Mouse (Mus musculus) CH12.LX (cell line): ENCODE measurements around the gene Grin2a. TPM values are rescaled to one million over a fixed set of nuclear protein-coding genes. Genes with fewer than 3 reads are reported as not detected.

Experiments used
- DNase-seq: peaks from one replicate; pipeline ENCODE4 v3.0.0-alpha.2; 2013; ENCODE audit errors: extremely low read depth
- H3K27ac ChIP-seq: 2 replicates; pipeline ENCODE4 v1.5.1; 2012; ENCODE audit warnings: low read depth, mild to moderate bottlenecking, control low read depth, moderate library complexity; ENCODE audit not compliant: insufficient read depth
- H3K27me3 ChIP-seq: replicated peaks from 2 replicates; pipeline ENCODE3; 2012; ENCODE audit warnings: inconsistent platforms
- H3K36me3 ChIP-seq, 2 experiments: replicated peaks in 1 of 2; 2 replicates each; pipeline versions ENCODE3 to v1.6.1; 2012; ENCODE audit warnings: inconsistent platforms in 1 of 2, low read length in 1 of 2, mild to moderate bottlenecking in 1 of 2, mixed read lengths in 1 of 2, moderate library complexity in 1 of 2; ENCODE audit not compliant: control insufficient read depth in 1 of 2, insufficient read depth in 1 of 2
- H3K4me1 ChIP-seq, 2 experiments: 2 replicates each; pipeline ENCODE4 v1.6.1; 2012; ENCODE audit warnings: inconsistent platforms in 1 of 2, moderate library complexity in 1 of 2; ENCODE audit not compliant: insufficient read depth in 2 of 2, control insufficient read depth in 1 of 2
- H3K4me2 ChIP-seq: 2 replicates; pipeline ENCODE4 v1.6.1; 2012; ENCODE audit warnings: low read depth, mild to moderate bottlenecking, control low read depth; ENCODE audit not compliant: poor library complexity, insufficient read depth, severe bottlenecking
- H3K4me3 ChIP-seq, 3 experiments: fragments of 150-350 bp in 1 of 3; sonication (generic) in 1 of 3; replicated peaks in 1 of 3; 2 replicates each; pipeline versions ENCODE3 to v1.5.1; 2011 to 2012; ENCODE audit warnings: low read depth in 2 of 3, low read length in 2 of 3, mild to moderate bottlenecking in 2 of 3, moderate library complexity in 2 of 3, control low read depth in 1 of 3, improper control_type of control experiment in 1 of 3, inconsistent platforms in 1 of 3, mixed read lengths in 1 of 3; ENCODE audit not compliant: poor library complexity in 1 of 3
- H3K79me2 ChIP-seq: replicated peaks from 2 replicates; pipeline ENCODE4 v1.6.1; 2012; ENCODE audit warnings: mild to moderate bottlenecking, moderate library complexity; ENCODE audit not compliant: control insufficient read depth, poor library complexity, insufficient read depth, severe bottlenecking; ENCODE audit errors: extremely low read depth
- H3K9ac ChIP-seq: 2 replicates; pipeline ENCODE4 v1.6.1; 2012; ENCODE audit warnings: low read depth, mild to moderate bottlenecking, control low read depth, moderate library complexity; ENCODE audit not compliant: insufficient read depth
- H3K9me3 ChIP-seq: replicated peaks from 2 replicates; pipeline ENCODE3; 2012; ENCODE audit warnings: low read length, inconsistent platforms, mixed read lengths
- CHD1 ChIP-seq: IDR thresholded peaks from 2 replicates; pipeline ENCODE4 v1.6.1; 2012; ENCODE audit warnings: low read depth, low read length, improper control_type of control experiment, inconsistent platforms
- CTCF ChIP-seq, 2 experiments: IDR thresholded peaks in 1 of 2; conservative IDR thresholded peaks in 1 of 2; 2 replicates each; pipeline ENCODE4 v1.5.1; 2011 to 2012; ENCODE audit warnings: low read depth in 2 of 2, low read length in 2 of 2, improper control_type of control experiment in 1 of 2, inconsistent platforms in 1 of 2, mild to moderate bottlenecking in 1 of 2, moderate library complexity in 1 of 2
- E2F4 ChIP-seq: IDR thresholded peaks from 2 replicates; pipeline ENCODE4 v1.6.1; 2011; ENCODE audit warnings: low read depth, low read length, improper control_type of control experiment; ENCODE audit not compliant: insufficient replicate concordance
- EP300 ChIP-seq: IDR thresholded peaks from 2 replicates; pipeline ENCODE4 v1.6.1; 2011; ENCODE audit warnings: low read length, improper control_type of control experiment
- GABPA ChIP-seq: IDR thresholded peaks from 2 replicates; pipeline ENCODE4 v1.6.1; 2012; ENCODE audit warnings: low read depth, low read length, improper control_type of control experiment, inconsistent platforms; ENCODE audit not compliant: insufficient replicate concordance
- HCFC1 ChIP-seq: IDR thresholded peaks from 2 replicates; pipeline ENCODE4 v1.6.1; 2012; ENCODE audit warnings: low read depth, mild to moderate bottlenecking, inconsistent platforms, low read length, improper control_type of control experiment
- IRF4 ChIP-seq: IDR thresholded peaks from 2 replicates; pipeline ENCODE4 v1.6.1; 2014; ENCODE audit warnings: low read depth, mild to moderate bottlenecking, inconsistent platforms, low read length, improper control_type of control experiment
- JUN ChIP-seq: IDR thresholded peaks from 2 replicates; pipeline ENCODE4 v1.6.1; 2011; ENCODE audit warnings: low read depth, mild to moderate bottlenecking, low read length, improper control_type of control experiment, moderate library complexity; ENCODE audit not compliant: insufficient read depth
- JUND ChIP-seq: conservative IDR thresholded peaks from 2 replicates; pipeline ENCODE4 v1.6.1; 2011; ENCODE audit warnings: low read depth, low read length, improper control_type of control experiment
- KAT2A ChIP-seq: IDR thresholded peaks from 2 replicates; pipeline ENCODE4 v1.6.1; 2012; ENCODE audit warnings: low read length, improper control_type of control experiment, inconsistent platforms; ENCODE audit not compliant: insufficient replicate concordance
- MAZ ChIP-seq: IDR thresholded peaks from 2 replicates; pipeline ENCODE4 v1.6.1; 2012; ENCODE audit warnings: low read depth, mild to moderate bottlenecking, inconsistent platforms, low read length, improper control_type of control experiment, moderate library complexity
- MEF2A ChIP-seq: IDR thresholded peaks from 2 replicates; pipeline ENCODE4 v1.6.1; 2014; ENCODE audit warnings: low read depth, mild to moderate bottlenecking, inconsistent platforms, low read length, improper control_type of control experiment, borderline replicate concordance
- MXI1 ChIP-seq: IDR thresholded peaks from 2 replicates; pipeline ENCODE4 v1.6.1; 2011; ENCODE audit warnings: mild to moderate bottlenecking, low read depth, low read length, improper control_type of control experiment
- MYC ChIP-seq: IDR thresholded peaks from 2 replicates; pipeline ENCODE4 v1.6.1; 2011; ENCODE audit warnings: low read depth, mild to moderate bottlenecking, improper control_type of control experiment, low read length
- NRF1 ChIP-seq: IDR thresholded peaks from 2 replicates; pipeline ENCODE4 v1.6.1; 2014; ENCODE audit warnings: low read depth, mild to moderate bottlenecking, inconsistent platforms, low read length, improper control_type of control experiment, moderate library complexity
- PAX5 ChIP-seq: IDR thresholded peaks from 2 replicates; pipeline ENCODE4 v1.6.1; 2012; ENCODE audit warnings: low read length, inconsistent platforms, mixed read lengths
- POLR2A ChIP-seq: IDR thresholded peaks from 2 replicates; pipeline ENCODE4 v1.6.1; 2011; ENCODE audit warnings: low read depth, mild to moderate bottlenecking, improper control_type of control experiment, low read length
- POLR2AphosphoS2 ChIP-seq: IDR thresholded peaks from 2 replicates; pipeline ENCODE4 v1.6.1; 2011; ENCODE audit warnings: low read depth, low read length, improper control_type of control experiment
- RCOR1 ChIP-seq: conservative IDR thresholded peaks from 2 replicates; pipeline ENCODE4 v1.6.1; 2012; ENCODE audit warnings: low read depth, mild to moderate bottlenecking, inconsistent platforms, low read length, improper control_type of control experiment
- SMC3 ChIP-seq: IDR thresholded peaks from 2 replicates; pipeline ENCODE4 v1.6.1; 2011; ENCODE audit warnings: low read depth, low read length, improper control_type of control experiment
- TBP ChIP-seq: conservative IDR thresholded peaks from 2 replicates; pipeline ENCODE4 v1.6.1; 2011; ENCODE audit warnings: low read depth, low read length, improper control_type of control experiment
- UBTF ChIP-seq: IDR thresholded peaks from 2 replicates; pipeline ENCODE4 v1.6.1; 2012; ENCODE audit warnings: low read depth, mild to moderate bottlenecking, inconsistent platforms, low read length, improper control_type of control experiment, moderate library complexity
- USF2 ChIP-seq: conservative IDR thresholded peaks from 2 replicates; pipeline ENCODE4 v1.6.1; 2011; ENCODE audit warnings: low read depth, low read length, improper control_type of control experiment
- ZC3H11A ChIP-seq: IDR thresholded peaks from 2 replicates; pipeline ENCODE4 v1.6.1; 2012; ENCODE audit warnings: low read depth, mild to moderate bottlenecking, inconsistent platforms, low read length, improper control_type of control experiment
- ZKSCAN1 ChIP-seq: IDR thresholded peaks from 2 replicates; pipeline ENCODE4 v1.6.1; 2012; ENCODE audit warnings: low read depth, inconsistent platforms, low read length, improper control_type of control experiment, borderline replicate concordance
- ZMIZ1 ChIP-seq: IDR thresholded peaks from 2 replicates; pipeline ENCODE4 v1.6.1; 2012; ENCODE audit warnings: low read depth, mild to moderate bottlenecking, inconsistent platforms, low read length, improper control_type of control experiment
- ZNF384 ChIP-seq: IDR thresholded peaks from 2 replicates; pipeline ENCODE4 v1.6.1; 2012; ENCODE audit warnings: low read depth, low read length, improper control_type of control experiment, inconsistent platforms
- dilution Hi-C: fragments of 300-500 bp; cut with MboI; formaldehyde crosslinking; loops from 2 replicates; pipeline ENCODE4 v1.14.3; 2020; ENCODE audit warnings: low sequenced_read_pairs; ENCODE audit not compliant: extremely low pct_unique_long_range_greater_than_20kb, extremely low pct_ligation_motif_present
- in situ Hi-C: fragments of 300-500 bp; cut with MboI; formaldehyde crosslinking; loops from 3 replicates; pipeline ENCODE4 v1.14.3; 2019; ENCODE audit warnings: low sequenced_read_pairs, low pct_ligation_motif_present, low pct_unique_long_range_greater_than_20kb, mixed read lengths
- polyA plus RNA-seq: library from polyadenylated mRNA; unstranded; fragments of >175 nt; gene quantifications from 2 replicates; pipeline ENCODE4 v1.2.1, GENCODE M21; 2012; ENCODE audit warnings: low read depth; ENCODE audit not compliant: insufficient read length
- total RNA-seq, 2 experiments: library from RNA; depleted of rRNA; stranded (reverse); fragments of 300-350 nt in 1 of 2; fragments of >200 nt in 1 of 2; gene quantifications; 2 replicates each; pipeline ENCODE4 v1.2.3; 2012 to 2014

Grin2a gene
- total and polyA plus RNA-seq, 3 experiments = not detected

- H3K36me3 ChIP-seq = no peaks in the 10 kb centered on the region
- H3K9me3 ChIP-seq = no peaks in the 10 kb centered on the region
- no peak overlapping the region for H3K27ac ChIP-seq
- H3K4me3 ChIP-seq = no peak overlapping the region
- DNase-seq = no peak
- H3K4me1 ChIP-seq = no peaks in the 10 kb centered on the region
- H3K79me2 ChIP-seq = no peaks in the 10 kb centered on the region
- H3K27me3 ChIP-seq = peaks cover 1% of the 10 kb centered on the region
- dilution Hi-C loops (no loop called here), in situ Hi-C loops (no loop called here)
- no peak for TF ChIP-seq CHD1
- TF ChIP-seq ZC3H11A = no peak
- TF ChIP-seq CTCF (conservative IDR thresholded peaks at IDR 0.05 in 1 of 2, IDR thresholded peaks at IDR 0.05 in 1 of 2; ENCODE audit: low read depth in 2 of 2, low read length in 2 of 2) = no peak
- no peak for TF ChIP-seq JUN
- TF ChIP-seq MAZ = no peak
- TF ChIP-seq GABPA = no peak
- no peak for TF ChIP-seq RCOR1
- TF ChIP-seq JUND = no peak
- no peak for TF ChIP-seq POLR2A
- no peak for TF ChIP-seq E2F4
- TF ChIP-seq IRF4 = no peak
- no peak for TF ChIP-seq POLR2AphosphoS2
- no peak for TF ChIP-seq MYC
- TF ChIP-seq USF2 = no peak
- TF ChIP-seq MEF2A = no peak
- no peak overlapping the region for H3K9ac ChIP-seq
- H3K4me2 ChIP-seq = no peak overlapping the region
These were observed 195.1 kb downstream of the Grin2a start for GRCm38 (mm10) chr16:9800221-9800620.

DNA sequence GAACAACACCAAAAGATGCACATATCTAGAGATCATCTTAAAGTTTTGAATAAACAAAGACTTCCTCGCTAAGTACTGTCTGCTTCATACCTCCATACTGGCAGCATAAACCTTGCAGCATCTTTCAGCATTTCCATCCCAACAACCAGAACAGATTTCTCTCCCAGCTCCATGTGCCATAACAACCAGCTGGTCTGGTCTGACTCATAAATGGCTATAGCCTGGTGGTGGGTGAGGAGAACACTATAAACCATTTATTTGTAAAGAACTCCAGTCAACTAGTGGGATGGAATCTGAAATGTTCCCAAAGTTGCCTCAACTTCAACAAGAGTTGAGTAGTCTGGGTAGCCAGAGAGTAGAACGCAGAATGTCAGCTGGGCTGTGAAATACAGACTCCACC, 202.4 kb downstream of the Grin2a start:
- no peaks in the 10 kb centered on the region for H3K79me2 ChIP-seq
- no peak for TF ChIP-seq UBTF
- TF ChIP-seq, all 38 proteins: peak for 0
- H3K4me3 ChIP-seq = no peak overlapping the region
- H3K36me3 ChIP-seq = no peaks in the 10 kb centered on the region
- no peaks in the 10 kb centered on the region for H3K4me1 ChIP-seq
- no peak overlapping the region for H3K27ac ChIP-seq
- no peak overlapping the region for H3K4me2 ChIP-seq
- no peak overlapping the region for H3K9ac ChIP-seq
- dilution Hi-C loops = no loop called here
- in situ Hi-C loops = no loop called here
- peaks cover 1% of the 10 kb centered on the region for H3K27me3 ChIP-seq
- H3K9me3 ChIP-seq = no peaks in the 10 kb centered on the region
- DNase-seq = no peak

GRCm38 (mm10) chr16:9786261-9786660, 209.1 kb downstream of the Grin2a start:
- TF ChIP-seq TBP (no peak), POLR2AphosphoS2 (no peak), IRF4 (no peak), HCFC1 (no peak), UBTF (no peak), ZMIZ1 (no peak), KAT2A (no peak), USF2 (no peak), PAX5 (no peak), ZNF384 (no peak), EP300 (no peak), E2F4 (no peak), MXI1 (no peak), SMC3 (no peak), RCOR1 (no peak), JUND (no peak), NRF1 (no peak), MYC (no peak), ZKSCAN1 (no peak)
- Histone ChIP-seq H3K4me2 (no peak overlapping the region), H3K9me3 (no peaks in the 10 kb centered on the region), H3K36me3 (no peaks in the 10 kb centered on the region), H3K9ac (no peak overlapping the region), H3K4me1 (no peaks in the 10 kb centered on the region), H3K4me3 (no peak overlapping the region), H3K79me2 (no peaks in the 10 kb centered on the region), H3K27me3 (peaks cover 6% of the 10 kb centered on the region), H3K27ac (no peak overlapping the region)
- in situ Hi-C loops = no loop called here
- DNase-seq = no peak
- dilution Hi-C loops = no loop called here
